Comparison of ENCODE assay signal across 9 mouse cellular contexts in genomic region chr7:116701466-116702342, GRCm38 (mm10).
DNase-seq lines count a peak whose midpoint lies in the region; ATAC-seq and TF ChIP-seq lines count a peak whose summit lies in the region.
"Had no signal": no experiment of that assay in that cellular context is flagged by ENCODE, and none has a peak within 500 bp of the region (broad histone marks: within the 10 kb centered on the region; RNA-seq: fewer than 3 reads in every experiment).

No protein-coding gene starts in this region.

- H3K27me3 ChIP-seq in cerebellum, adult 2 months (ENCODE audit: control insufficient read depth, insufficient read depth, low read length) = no peaks in the 10 kb centered on the region
- no peaks in the 10 kb centered on the region for H3K27me3 ChIP-seq in hindbrain, embryonic 12.5 days
- H3K27me3 ChIP-seq: heart, embryonic 15.5 days had no signal

- no peaks in the 10 kb centered on the region for H3K36me3 ChIP-seq in ES-E14 (ENCODE audit: control insufficient read depth, insufficient read depth, low read length, poor library complexity, severe bottlenecking)
- H3K36me3 ChIP-seq in hindbrain, embryonic 12.5 days = no peaks in the 10 kb centered on the region
- H3K36me3 ChIP-seq: heart, embryonic 15.5 days had no signal

- H3K4me1 ChIP-seq in ES-E14 (ENCODE audit: control insufficient read depth in 2 of 2, insufficient read depth in 2 of 2, low read length in 2 of 2, poor library complexity in 1 of 2) = no peaks in the 10 kb centered on the region
- no peaks in the 10 kb centered on the region for H3K4me1 ChIP-seq in cerebellum, adult 2 months (ENCODE audit: control insufficient read depth, insufficient read depth, low read length)
- H3K4me1 ChIP-seq in hindbrain, embryonic 12.5 days = no peaks in the 10 kb centered on the region
- H3K4me1 ChIP-seq: heart, embryonic 15.5 days had no signal

- H3K27ac ChIP-seq in ES-E14 (ENCODE audit: insufficient read depth, low read depth, low read length, poor library complexity, severe bottlenecking) = no peak overlapping the region
- H3K27ac ChIP-seq in cerebellum, adult 2 months (ENCODE audit: insufficient read depth, low read length) = no peak overlapping the region
- H3K27ac ChIP-seq in hindbrain, embryonic 12.5 days = no peak overlapping the region
- H3K27ac ChIP-seq: heart, embryonic 15.5 days had no signal

- ATAC-seq in frontal cortex, adult (ENCODE audit: low TSS enrichment) = peak; percentile 72
- ATAC-seq in hindbrain, embryonic 12.5 days (ENCODE audit: low FRiP score) = peak; percentile 58; the same call in 1 of the 2 replicates

- H3K4me3 ChIP-seq in ES-E14 (ENCODE audit: insufficient read depth in 1 of 2, low read depth in 1 of 2, low read length in 2 of 2, poor library complexity in 1 of 2, severe bottlenecking in 1 of 2) = no peak overlapping the region
- H3K4me3 ChIP-seq in cerebellum, adult 2 months (replicated peaks; ENCODE audit: insufficient read depth, low read depth, low read length) = no peak overlapping the region
- no peak overlapping the region for H3K4me3 ChIP-seq in hindbrain, embryonic 12.5 days
- H3K4me3 ChIP-seq: heart, embryonic 15.5 days had no signal

- in situ Hi-C loops in ES-E14 (cut with MboI; ENCODE audit: low sequenced_read_pairs in 2 of 2, unreplicated experiment in 2 of 2) = loop anchor here in 1 of 2 experiments (25.0 kb wide), 1 partner anchor 486 kb away; no protein-coding TSS in a partner anchor

- no peak for TF ChIP-seq POLR2A in cerebellum, adult 2 months (IDR thresholded peaks at IDR 0.05; ENCODE audit: borderline replicate concordance, insufficient read depth, low read length)

- TF ChIP-seq CTCF in cerebellum, adult 2 months (IDR thresholded peaks at IDR 0.05; ENCODE audit: borderline replicate concordance, insufficient read depth, low read depth, low read length) = peak; percentile 71

- no peaks in the 10 kb centered on the region for H3K9me3 ChIP-seq in ES-E14 (ENCODE audit: control insufficient read depth, insufficient read depth, low read depth, low read length)
- 0 out of 2 replicates have a peak, but pooled peaks cover 5% of the 10 kb centered on the region for H3K9me3 ChIP-seq in hindbrain, embryonic 12.5 days (replicated peaks)
- H3K9me3 ChIP-seq: heart, embryonic 15.5 days had no signal

- H3K4me2 ChIP-seq in hindbrain, embryonic 12.5 days (replicated peaks) = no peak overlapping the region
- H3K4me2 ChIP-seq: heart, embryonic 15.5 days had no signal

- no peak overlapping the region for H3K9ac ChIP-seq in ES-E14 (ENCODE audit: insufficient read depth, low read depth, low read length, poor library complexity, severe bottlenecking)
- H3K9ac ChIP-seq in hindbrain, embryonic 12.5 days = no peak overlapping the region
- H3K9ac ChIP-seq: heart, embryonic 15.5 days had no signal

- WGBS in cerebellum, adult 2 months = 26% methylated on average over 14 of the region's 14 CpGs
- 51% methylated on average over 14 of the region's 14 CpGs for WGBS in hindbrain, embryonic 12.5 days

- DNase-seq in ES-E14 (ENCODE audit: low read depth, low spot score) = peak; percentile 44
- peak; percentile 14 to 35 for DNase-seq in cerebellum, adult 2 months
- peak; percentile 93 for DNase-seq in layer of hippocampus, postnatal 10 days (ENCODE audit: low spot score in 2 of 2)
- DNase-seq in lung, postnatal 36 days = peak; percentile 55
- peak; percentile 86 to 91 for DNase-seq in right cerebral cortex, adult 2 months (ENCODE audit: low spot score in 2 of 2)
- peak; percentile 65 for DNase-seq in urinary bladder, postnatal 25 days (ENCODE audit: low spot score)

TF ChIP-seq in ES-E14, 5 proteins besides CTCF, POLR2A, EP300 and RAD21:
- TF ChIP-seq ZNF384 (IDR thresholded peaks at IDR 0.05; ENCODE audit: low read depth, low read length) = no peak
- no peak for TF ChIP-seq CHD2 (IDR thresholded peaks at IDR 0.05; ENCODE audit: low read depth, low read length)
- no peak for TF ChIP-seq HCFC1 (IDR thresholded peaks at IDR 0.05; ENCODE audit: borderline replicate concordance, insufficient read depth, low read length)
- TF ChIP-seq ZC3H11A (IDR thresholded peaks at IDR 0.05; ENCODE audit: borderline replicate concordance, low read depth, low read length) = peak; percentile 69; the same call in 1 of the 2 replicates
- no peak for TF ChIP-seq MAFK (IDR thresholded peaks at IDR 0.05; ENCODE audit: insufficient read depth, low read depth, low read length)

Comparison
In these comparisons a context has a peak if more than half of its experiments do, and no peak if none do; other contexts are left out.
1. DNase-seq: peak in every context shown above with its lines; median percentile 93 in layer of hippocampus, postnatal 10 days; 88 in right cerebral cortex, adult 2 months; 65 in urinary bladder, postnatal 25 days; 55 in lung, postnatal 36 days; 44 in ES-E14; 24 in cerebellum, adult 2 months.